Mouse (Mus musculus) heart, adult 2 months (tissue): ENCODE results near the gene Gm9780. TPM values are rescaled to one million over a fixed set of nuclear protein-coding genes. Genes with fewer than 3 reads are reported as not detected.
A peak's percentile ranks its signal among the peaks of the same experiment; 100 is the strongest.
"Not testable (repeated sequence)": the region's sequence is repeated elsewhere in the genome, so short reads cannot be mapped to it uniquely, and the experiment has no call there.

ENCODE experiments used
- DNase-seq, 2 experiments: peaks; one replicate each; pipeline ENCODE4 v3.0.0; 2021
- H3K27ac ChIP-seq: fragments of 200-600 bp; 2 replicates; pipeline ENCODE4 v1.8.1; 2022
- H3K27me3 ChIP-seq: fragments of 200-500 bp; 2 replicates; pipeline ENCODE4 v1.6.1; 2012; ENCODE audit warnings: mild to moderate bottlenecking, low read length, inconsistent platforms, mixed read lengths; ENCODE audit not compliant: control insufficient read depth, insufficient read depth
- H3K36me3 ChIP-seq: fragments of 200-500 bp; 2 replicates; pipeline ENCODE4 v1.6.1; 2012; ENCODE audit warnings: low read length, inconsistent platforms; ENCODE audit not compliant: control insufficient read depth, insufficient read depth
- H3K4me1 ChIP-seq: fragments of 200-500 bp; 2 replicates; pipeline ENCODE4 v1.6.1; 2011; ENCODE audit warnings: low read length; ENCODE audit not compliant: control insufficient read depth, insufficient read depth
- H3K4me3 ChIP-seq: fragments of 200-600 bp; 2 replicates; pipeline ENCODE4 v1.8.1; 2022
- H3K79me2 ChIP-seq: fragments of 200-500 bp; replicated peaks from 2 replicates; pipeline ENCODE4 v1.6.1; 2012; ENCODE audit warnings: mild to moderate bottlenecking, inconsistent platforms, low read length, moderate library complexity, mixed read lengths; ENCODE audit not compliant: control insufficient read depth, insufficient read depth
- H3K9ac ChIP-seq: fragments of 200-500 bp; 2 replicates; pipeline ENCODE4 v1.6.1; 2012; ENCODE audit warnings: low read depth, mild to moderate bottlenecking, control low read depth, inconsistent platforms, low read length, mixed read lengths
- WGBS: fragments of 180-500 bp; shearing (Covaris S2); methylation state at CpG from one replicate; pipeline ENCODE4 v1.1.7; 2018; 5-methylcytosine and 5-hydroxymethylcytosine counted together
- intact Hi-C: fragments of 180-260 bp; cut with DNase I; formaldehyde crosslinking; loops from one replicate; pipeline ENCODE4 v1.15.1; 2025
- polyA plus RNA-seq: library from polyadenylated mRNA; depleted of rRNA; stranded (reverse); fragments of >200 nt; gene quantifications from 2 replicates; pipeline ENCODE4 v1.2.3, GENCODE M21; 2012
- total RNA-seq, 2 experiments: library from RNA; stranded (reverse); gene quantifications; 2 replicates each; pipeline ENCODE4 v1.2.3; 2021

Gene Gm9780
- total and polyA plus RNA-seq, 3 experiments: 15.9 to 62.6 (median 20.6) TPM

GRCm38 (mm10) chr14:26047026-26047425 lies 4.5 kb upstream of the Gm9780 start:
- intact Hi-C loops, H3K36me3 ChIP-seq, H3K4me1 ChIP-seq, H3K4me3 ChIP-seq, H3K27ac ChIP-seq, H3K79me2 ChIP-seq, DNase-seq, H3K9ac ChIP-seq, H3K27me3 ChIP-seq: not testable (repeated sequence)
- no CpG with 5 or more reads among the region's 8 CpGs for WGBS

DNA sequence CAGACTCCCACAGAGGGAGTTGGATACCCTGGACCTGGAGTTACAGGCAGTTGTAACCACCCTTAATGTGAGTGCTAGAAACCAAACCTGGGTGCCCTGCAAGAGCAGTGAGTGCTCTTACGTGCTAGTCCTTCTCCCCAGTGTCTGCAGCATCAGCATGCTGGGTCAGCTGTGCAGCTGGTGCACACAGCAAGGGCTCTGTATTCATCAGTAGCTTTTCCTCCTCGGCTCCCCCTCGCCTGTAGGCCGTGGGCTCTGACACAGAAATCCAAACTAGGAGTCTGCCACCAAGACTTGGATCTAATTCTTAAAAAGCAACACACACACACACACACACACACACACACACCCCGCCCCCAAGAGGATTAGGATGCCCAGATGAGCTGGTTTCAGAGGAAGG lies 2.5 kb upstream of the Gm9780 start:
- DNase-seq, H3K27me3 ChIP-seq, H3K4me1 ChIP-seq, H3K4me3 ChIP-seq, H3K9ac ChIP-seq, H3K79me2 ChIP-seq, H3K27ac ChIP-seq, intact Hi-C loops, H3K36me3 ChIP-seq: not testable (repeated sequence)
- WGBS: no CpG with 5 or more reads among the region's 5 CpGs

- WGBS: no CpG with 5 or more reads among the region's 6 CpGs
- intact Hi-C loops, H3K27ac ChIP-seq, DNase-seq, H3K4me1 ChIP-seq, H3K79me2 ChIP-seq, H3K27me3 ChIP-seq, H3K36me3 ChIP-seq, H3K9ac ChIP-seq, H3K4me3 ChIP-seq: not testable (repeated sequence)
Observed at GRCm38 (mm10) chr14:26035439-26035838, 7.1 kb downstream of the Gm9780 start.

DNA sequence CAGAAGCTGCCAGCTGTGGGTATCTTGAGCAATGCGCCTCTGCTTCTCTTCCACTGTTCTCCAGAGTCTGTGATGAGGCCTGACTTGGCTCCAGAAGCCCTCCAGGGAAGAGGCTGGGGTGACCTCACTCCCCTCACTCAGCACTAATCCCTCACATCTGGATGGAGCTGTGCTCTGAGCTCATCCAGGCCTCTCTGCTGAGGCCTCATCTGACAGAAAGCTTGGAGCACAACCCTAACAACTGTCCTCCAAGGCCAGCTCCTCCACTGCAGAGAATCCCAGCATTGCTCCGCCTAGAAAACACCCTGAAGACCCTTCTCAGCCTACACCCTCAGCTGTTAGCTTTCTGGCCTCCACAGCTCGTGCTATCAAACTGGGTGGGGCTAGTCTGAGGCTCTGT lies 8.1 kb downstream of the Gm9780 start:
- no CpG with 5 or more reads among the region's 3 CpGs for WGBS
- intact Hi-C loops, DNase-seq, H3K4me1 ChIP-seq, H3K9ac ChIP-seq, H3K4me3 ChIP-seq, H3K79me2 ChIP-seq, H3K27me3 ChIP-seq, H3K27ac ChIP-seq, H3K36me3 ChIP-seq: not testable (repeated sequence)

- H3K27me3 ChIP-seq, intact Hi-C loops, DNase-seq, H3K27ac ChIP-seq, H3K36me3 ChIP-seq, H3K9ac ChIP-seq, H3K79me2 ChIP-seq, H3K4me3 ChIP-seq, H3K4me1 ChIP-seq: not testable (repeated sequence)
- WGBS: no CpG with 5 or more reads among the region's 12 CpGs
Observed at GRCm38 (mm10) chr14:26025653-26026052, 16.9 kb downstream of the Gm9780 start.

- H3K27ac ChIP-seq, H3K9ac ChIP-seq, H3K4me3 ChIP-seq, H3K79me2 ChIP-seq, intact Hi-C loops, DNase-seq, H3K36me3 ChIP-seq, H3K4me1 ChIP-seq, H3K27me3 ChIP-seq: not testable (repeated sequence)
- no CpG with 5 or more reads among the region's 6 CpGs for WGBS
Observed at GRCm38 (mm10) chr14:26022831-26023230, 19.7 kb downstream of the Gm9780 start.

DNA sequence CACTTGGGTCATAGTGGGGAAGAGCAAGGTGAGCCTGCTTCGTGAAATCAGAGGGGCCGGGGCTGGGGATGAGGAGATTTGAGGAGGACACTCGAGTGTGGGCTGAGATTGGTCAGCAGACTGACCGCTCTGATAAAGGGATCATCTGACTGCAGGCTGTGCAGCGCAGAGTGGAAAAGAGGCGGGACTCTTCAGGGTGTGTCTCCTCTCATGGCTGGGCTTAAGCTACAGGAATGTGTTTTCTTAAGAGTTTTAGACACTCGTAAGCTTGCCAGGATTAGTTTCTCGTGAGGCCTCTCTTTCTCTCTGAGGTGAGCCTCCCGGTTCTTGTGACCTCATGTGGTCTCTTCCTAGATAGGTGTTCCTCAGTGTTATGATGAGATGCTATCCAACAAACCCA lies 21.0 kb downstream of the Gm9780 start:
- H3K36me3 ChIP-seq, intact Hi-C loops, H3K27me3 ChIP-seq, H3K4me1 ChIP-seq, H3K79me2 ChIP-seq, H3K9ac ChIP-seq, DNase-seq, H3K4me3 ChIP-seq, H3K27ac ChIP-seq: not testable (repeated sequence)
- WGBS: no CpG with 5 or more reads among the region's 9 CpGs

DNA sequence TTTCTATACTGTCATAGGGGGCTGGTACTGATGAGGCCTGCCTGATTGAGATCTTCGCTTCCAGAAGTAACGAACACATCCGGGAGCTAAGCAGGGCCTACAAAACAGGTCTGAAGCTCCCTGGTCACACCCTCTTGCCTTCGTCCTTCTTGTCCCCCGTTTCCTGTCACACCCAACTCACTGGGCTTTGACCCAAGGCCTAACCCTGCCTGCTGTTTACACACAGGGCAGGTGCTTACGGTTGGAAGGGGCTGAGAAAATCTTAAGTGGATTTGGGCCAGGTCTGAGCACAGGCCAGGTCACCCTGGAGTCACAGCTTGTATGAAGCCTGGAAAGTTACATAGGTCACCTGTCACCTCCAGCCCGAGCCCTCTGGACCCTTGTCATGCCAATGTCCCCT lies 26.1 kb downstream of the Gm9780 start:
- H3K4me1 ChIP-seq, H3K79me2 ChIP-seq, intact Hi-C loops, H3K4me3 ChIP-seq, DNase-seq, H3K9ac ChIP-seq, H3K36me3 ChIP-seq, H3K27ac ChIP-seq, H3K27me3 ChIP-seq: not testable (repeated sequence)
- no CpG with 5 or more reads among the region's 7 CpGs for WGBS

GRCm38 (mm10) chr14:26007462-26007861 lies 35.0 kb downstream of the Gm9780 start:
- no CpG with 5 or more reads among the region's 2 CpGs for WGBS
- H3K9ac ChIP-seq, H3K36me3 ChIP-seq, H3K4me1 ChIP-seq, intact Hi-C loops, H3K4me3 ChIP-seq, H3K27me3 ChIP-seq, H3K27ac ChIP-seq, DNase-seq, H3K79me2 ChIP-seq: not testable (repeated sequence)

DNA sequence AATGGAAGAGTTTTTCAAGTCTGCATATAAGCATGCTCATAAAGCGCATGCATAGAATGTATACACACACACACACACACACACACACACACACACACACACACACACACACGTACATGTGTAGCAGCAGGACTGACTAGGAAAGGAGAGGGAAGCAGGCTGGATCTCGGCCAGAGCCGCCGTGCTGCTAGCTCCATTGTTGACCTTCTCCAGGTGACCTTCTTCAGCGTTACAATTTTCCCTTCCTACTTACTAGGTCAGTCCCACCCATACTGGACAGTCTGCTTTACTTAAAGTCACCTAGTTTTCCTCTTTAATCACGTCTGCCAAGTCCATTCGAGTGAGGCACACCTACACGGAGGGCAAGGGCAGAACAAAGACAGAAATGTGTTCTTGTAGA lies 60.6 kb downstream of the Gm9780 start:
- H3K79me2 ChIP-seq, H3K4me3 ChIP-seq, H3K9ac ChIP-seq, H3K27me3 ChIP-seq, intact Hi-C loops, H3K36me3 ChIP-seq, H3K4me1 ChIP-seq, H3K27ac ChIP-seq: not testable (repeated sequence)
- 10% methylated on average over 6 of the region's 9 CpGs for WGBS
- DNase-seq: peak in 1 of 2 experiments; percentile 14
